Mouse (Mus musculus): Measurements from ENCODE around the gene Cyb5d2. TPM values are rescaled to one million over a fixed set of nuclear protein-coding genes. Genes with fewer than 3 reads are reported as not detected.

The Cyb5d2 gene
- total and polyA plus RNA-seq, 3 experiments, result 10.7 to 23.1 (median 19.6) TPM

DNA sequence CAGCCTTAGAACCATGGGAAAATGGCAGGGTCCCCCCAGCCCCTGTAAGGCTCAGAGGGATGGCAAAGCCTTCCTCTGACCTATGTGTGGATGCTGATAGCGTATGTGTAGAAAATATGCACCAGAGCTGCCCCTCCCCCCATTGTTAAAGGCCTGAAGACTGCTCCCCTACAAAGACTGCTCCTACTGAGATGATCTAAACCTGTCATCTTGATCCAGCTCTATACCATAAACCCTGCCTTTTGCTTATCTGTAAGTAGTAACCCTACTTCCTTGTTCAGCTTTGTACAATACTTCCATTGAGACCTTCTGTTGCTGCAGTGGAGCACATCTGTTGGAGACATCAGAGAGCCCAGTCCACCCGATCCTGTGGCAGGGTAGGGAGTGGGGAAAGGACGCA lies 9.3 kb upstream of the Cyb5d2 start:
- peaks cover 24% of the 10 kb centered on the region for H3K4me1 ChIP-seq (ENCODE audit: control insufficient read depth, insufficient read depth, low read length)
- 78% methylated on average over 3 of the region's 3 CpGs for WGBS
- no peak overlapping the region for H3K27ac ChIP-seq
- intact Hi-C loops (cut with DNase I), result no loop called here
- H3K79me2 ChIP-seq (replicated peaks; ENCODE audit: control insufficient read depth, insufficient read depth, low read length), result peaks cover 11% of the 10 kb centered on the region
- H3K27me3 ChIP-seq (ENCODE audit: control insufficient read depth, insufficient read depth, low read length), result no peaks in the 10 kb centered on the region
- H3K9ac ChIP-seq (ENCODE audit: low read depth, low read length), result no peak overlapping the region
- H3K36me3 ChIP-seq (ENCODE audit: control insufficient read depth, insufficient read depth, low read length), result peaks cover 25% of the 10 kb centered on the region
- TF ChIP-seq POLR2A (IDR thresholded peaks at IDR 0.05; ENCODE audit: insufficient read depth, low read depth, low read length) (no peak), CTCF (IDR thresholded peaks at IDR 0.05) (no peak), EP300 (IDR thresholded peaks at IDR 0.05; ENCODE audit: insufficient read depth, low read depth, low read length) (no peak)
- no peak overlapping the region for H3K4me3 ChIP-seq
- no peak for DNase-seq

DNA sequence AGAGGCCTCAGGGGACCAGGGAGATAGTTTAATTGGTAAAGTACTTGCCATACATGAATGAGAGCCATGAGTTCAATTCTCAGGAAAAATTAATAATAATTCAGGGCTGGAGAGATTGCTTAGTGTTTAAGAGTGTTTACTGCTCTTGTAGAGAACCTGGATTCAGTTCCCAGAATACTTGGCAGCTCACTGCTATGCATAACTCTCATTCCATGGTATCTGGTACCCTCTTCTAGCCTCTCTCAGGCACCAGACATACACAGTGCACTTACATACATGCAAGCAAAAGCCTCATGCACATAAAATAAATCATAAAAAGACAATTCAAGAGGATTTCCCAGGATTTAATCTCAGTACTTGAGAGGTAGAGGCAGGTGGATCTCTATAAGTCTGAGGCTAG lies 8.6 kb upstream of the Cyb5d2 start:
- Histone ChIP-seq H3K4me1 (ENCODE audit: control insufficient read depth, insufficient read depth, low read length) (peaks cover 25% of the 10 kb centered on the region), H3K79me2 (replicated peaks; ENCODE audit: control insufficient read depth, insufficient read depth, low read length) (peaks cover 14% of the 10 kb centered on the region), H3K4me3 (no peak overlapping the region), H3K27ac (no peak overlapping the region), H3K27me3 (ENCODE audit: control insufficient read depth, insufficient read depth, low read length) (no peaks in the 10 kb centered on the region), H3K9ac (ENCODE audit: low read depth, low read length) (no peak overlapping the region), H3K36me3 (ENCODE audit: control insufficient read depth, insufficient read depth, low read length) (peaks cover 25% of the 10 kb centered on the region)
- TF ChIP-seq POLR2A (IDR thresholded peaks at IDR 0.05; ENCODE audit: insufficient read depth, low read depth, low read length), result no peak
- no peak for TF ChIP-seq CTCF (IDR thresholded peaks at IDR 0.05)
- TF ChIP-seq EP300 (IDR thresholded peaks at IDR 0.05; ENCODE audit: insufficient read depth, low read depth, low read length), result no peak
- DNase-seq, result no peak
- intact Hi-C loops (cut with DNase I), result no loop called here

DNA sequence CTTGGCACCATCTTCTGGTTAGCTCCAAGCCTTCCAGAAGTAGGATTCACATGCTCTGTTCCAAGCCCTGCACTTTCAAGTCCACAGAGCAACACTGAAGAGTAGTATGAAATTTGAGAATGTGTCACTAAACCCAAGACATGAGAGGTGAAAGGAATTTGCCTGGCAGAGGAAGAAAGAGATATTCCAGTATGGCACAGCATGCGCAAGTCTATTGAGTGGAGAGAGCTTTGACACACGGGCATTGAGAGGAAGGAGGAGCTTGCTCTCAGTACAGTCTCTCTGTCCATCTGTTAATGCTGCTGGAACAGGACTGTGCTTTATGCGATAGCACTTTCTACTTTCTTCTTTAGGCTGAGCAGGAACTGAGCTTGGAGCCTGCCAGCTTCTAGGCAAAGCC lies 7.1 kb upstream of the Cyb5d2 start:
- Histone ChIP-seq H3K27ac (no peak overlapping the region), H3K79me2 (replicated peaks; ENCODE audit: control insufficient read depth, insufficient read depth, low read length) (peaks cover 16% of the 10 kb centered on the region), H3K27me3 (ENCODE audit: control insufficient read depth, insufficient read depth, low read length) (no peaks in the 10 kb centered on the region), H3K4me3 (no peak overlapping the region), H3K9ac (ENCODE audit: low read depth, low read length) (no peak overlapping the region), H3K4me1 (ENCODE audit: control insufficient read depth, insufficient read depth, low read length) (peaks cover 27% of the 10 kb centered on the region), H3K36me3 (ENCODE audit: control insufficient read depth, insufficient read depth, low read length) (peaks cover 32% of the 10 kb centered on the region)
- peak in 1 of 2 experiments; percentile 10 for DNase-seq
- intact Hi-C loops (cut with DNase I), result no loop called here
- 51% methylated on average over 3 of the region's 3 CpGs for WGBS
- TF ChIP-seq EP300 (IDR thresholded peaks at IDR 0.05; ENCODE audit: insufficient read depth, low read depth, low read length) (0 out of 2 replicates have a peak, but pooled peaks have one; percentile 38), CTCF (IDR thresholded peaks at IDR 0.05) (no peak), POLR2A (IDR thresholded peaks at IDR 0.05; ENCODE audit: insufficient read depth, low read depth, low read length) (no peak)

DNA sequence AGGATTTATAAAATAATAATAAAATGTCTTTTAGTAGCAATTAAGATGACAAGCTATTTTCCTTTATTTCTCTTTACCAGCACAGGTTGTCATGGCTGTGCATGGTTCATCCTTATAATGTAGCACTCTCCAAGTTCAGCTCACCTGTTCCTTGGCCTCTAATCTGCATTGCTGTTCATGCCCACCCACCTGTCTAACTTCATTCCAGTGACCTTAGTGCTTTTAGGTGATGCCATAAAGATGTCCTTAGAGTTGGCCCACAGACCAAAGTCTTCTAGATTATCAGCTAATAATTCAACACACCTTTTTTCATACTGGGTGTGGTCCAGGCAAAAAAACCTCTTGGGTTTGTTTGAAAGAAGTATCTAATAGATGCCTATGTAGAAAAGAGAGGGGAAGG lies 5.2 kb upstream of the Cyb5d2 start:
- peaks cover 23% of the 10 kb centered on the region for H3K4me1 ChIP-seq (ENCODE audit: control insufficient read depth, insufficient read depth, low read length)
- TF ChIP-seq POLR2A (IDR thresholded peaks at IDR 0.05; ENCODE audit: insufficient read depth, low read depth, low read length) (no peak), CTCF (IDR thresholded peaks at IDR 0.05) (no peak), EP300 (IDR thresholded peaks at IDR 0.05; ENCODE audit: insufficient read depth, low read depth, low read length) (no peak)
- H3K27me3 ChIP-seq (ENCODE audit: control insufficient read depth, insufficient read depth, low read length), result no peaks in the 10 kb centered on the region
- H3K9ac ChIP-seq (ENCODE audit: low read depth, low read length), result no peak overlapping the region
- no peak for DNase-seq
- peaks cover 16% of the 10 kb centered on the region for H3K79me2 ChIP-seq (replicated peaks; ENCODE audit: control insufficient read depth, insufficient read depth, low read length)
- no peak overlapping the region for H3K4me3 ChIP-seq
- H3K27ac ChIP-seq, result no peak overlapping the region
- peaks cover 31% of the 10 kb centered on the region for H3K36me3 ChIP-seq (ENCODE audit: control insufficient read depth, insufficient read depth, low read length)
- intact Hi-C loops (cut with DNase I), result no loop called here

DNA sequence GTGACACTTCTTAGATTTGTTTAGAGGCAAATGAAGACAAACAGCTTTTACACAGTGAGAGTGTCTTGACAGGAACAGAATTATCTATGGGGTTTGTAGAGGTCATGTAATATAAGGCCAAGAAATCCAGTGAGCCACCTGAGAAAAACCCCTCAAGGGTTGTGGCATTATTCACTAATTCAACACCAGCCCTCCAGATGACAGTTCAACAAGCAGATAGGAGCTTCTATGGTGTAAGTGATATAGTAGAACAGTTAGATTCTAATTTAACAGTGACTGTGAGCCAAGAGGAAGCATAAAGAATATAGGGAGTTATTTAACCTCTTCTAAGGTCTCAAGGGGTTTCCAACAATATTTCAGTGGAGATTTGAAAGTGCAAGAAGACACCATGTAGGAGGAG lies 2.2 kb upstream of the Cyb5d2 start:
- Histone ChIP-seq H3K79me2 (replicated peaks; ENCODE audit: control insufficient read depth, insufficient read depth, low read length) (peaks cover 14% of the 10 kb centered on the region), H3K27me3 (ENCODE audit: control insufficient read depth, insufficient read depth, low read length) (no peaks in the 10 kb centered on the region), H3K4me3 (no peak overlapping the region), H3K9ac (ENCODE audit: low read depth, low read length) (no peak overlapping the region), H3K27ac (no peak overlapping the region), H3K36me3 (ENCODE audit: control insufficient read depth, insufficient read depth, low read length) (peaks cover 13% of the 10 kb centered on the region), H3K4me1 (ENCODE audit: control insufficient read depth, insufficient read depth, low read length) (peaks cover 10% of the 10 kb centered on the region)
- no peak for DNase-seq
- no peak for TF ChIP-seq POLR2A (IDR thresholded peaks at IDR 0.05; ENCODE audit: insufficient read depth, low read depth, low read length)
- TF ChIP-seq CTCF (IDR thresholded peaks at IDR 0.05), result no peak
- no peak for TF ChIP-seq EP300 (IDR thresholded peaks at IDR 0.05; ENCODE audit: insufficient read depth, low read depth, low read length)
- intact Hi-C loops (cut with DNase I), result loop anchor here (5.0 to 10.0 kb wide), 3 partner anchors 106 to 353 kb away; partner anchors contain the start of genes Ankfy1, Mybbp1a and Ube2g1

DNA sequence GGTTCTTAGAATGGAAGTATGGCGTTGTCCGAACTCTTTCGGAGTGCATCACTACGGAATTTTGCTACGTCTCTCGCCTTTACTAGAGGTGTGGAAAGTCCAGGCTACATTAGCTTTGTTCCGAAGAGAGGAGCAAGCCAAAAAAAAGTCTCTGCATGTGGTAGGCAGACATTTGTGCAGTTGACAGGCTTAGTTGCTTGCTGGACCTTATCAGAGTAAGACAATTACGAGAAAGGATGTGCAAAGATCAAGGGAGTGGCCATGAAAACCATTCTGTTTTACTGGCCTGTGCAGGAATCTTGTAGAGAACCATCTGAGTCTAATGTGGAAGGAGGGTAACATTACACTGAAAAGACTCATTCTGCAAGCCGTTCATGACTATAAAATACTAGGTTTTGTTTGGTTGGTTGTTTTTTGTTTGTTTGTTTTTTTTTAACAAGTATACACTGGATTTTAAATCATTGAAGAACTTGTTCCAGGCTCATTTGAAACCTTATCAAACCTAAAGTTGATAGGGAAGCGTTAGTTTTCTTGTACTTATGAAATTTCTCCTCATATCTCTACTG lies 914 bp upstream of the Cyb5d2 start:
- Histone ChIP-seq H3K79me2 (replicated peaks; ENCODE audit: control insufficient read depth, insufficient read depth, low read length) (peaks cover 14% of the 10 kb centered on the region), H3K27me3 (ENCODE audit: control insufficient read depth, insufficient read depth, low read length) (no peaks in the 10 kb centered on the region), H3K4me1 (ENCODE audit: control insufficient read depth, insufficient read depth, low read length) (peaks cover 3% of the 10 kb centered on the region), H3K36me3 (ENCODE audit: control insufficient read depth, insufficient read depth, low read length) (peaks cover 13% of the 10 kb centered on the region), H3K9ac (ENCODE audit: low read depth, low read length) (peak overlapping the region; percentile 97), H3K27ac (peak overlapping the region; percentile 92), H3K4me3 (peak overlapping the region; percentile 74)
- intact Hi-C loops (cut with DNase I), result loop anchor here (5.0 to 10.0 kb wide), 3 partner anchors 105 to 352 kb away; partner anchors contain the start of genes Ankfy1, Mybbp1a and Ube2g1
- 8% methylated on average over 10 of the region's 10 CpGs for WGBS
- TF ChIP-seq EP300 (IDR thresholded peaks at IDR 0.05; ENCODE audit: insufficient read depth, low read depth, low read length) (no peak), CTCF (IDR thresholded peaks at IDR 0.05) (no peak), POLR2A (IDR thresholded peaks at IDR 0.05; ENCODE audit: insufficient read depth, low read depth, low read length) (no peak)
- no peak for DNase-seq
